Mouse (Mus musculus) CH12.LX (cell line): ENCODE data around the gene Trabd2b. TPM values are rescaled to one million over a fixed set of nuclear protein-coding genes. Genes with fewer than 3 reads are reported as not detected.

ENCODE experiments used
- DNase-seq: peaks from one replicate; pipeline ENCODE4 v3.0.0-alpha.2; 2013; ENCODE audit errors: extremely low read depth
- H3K27ac ChIP-seq: 2 replicates; pipeline ENCODE4 v1.5.1; 2012; ENCODE audit warnings: low read depth, mild to moderate bottlenecking, control low read depth, moderate library complexity; ENCODE audit not compliant: insufficient read depth
- H3K27me3 ChIP-seq: replicated peaks from 2 replicates; pipeline ENCODE3; 2012; ENCODE audit warnings: inconsistent platforms
- H3K36me3 ChIP-seq, 2 experiments: replicated peaks in 1 of 2; 2 replicates each; pipeline versions ENCODE3 to v1.6.1; 2012; ENCODE audit warnings: inconsistent platforms in 1 of 2, low read length in 1 of 2, mild to moderate bottlenecking in 1 of 2, mixed read lengths in 1 of 2, moderate library complexity in 1 of 2; ENCODE audit not compliant: control insufficient read depth in 1 of 2, insufficient read depth in 1 of 2
- H3K4me1 ChIP-seq, 2 experiments: 2 replicates each; pipeline ENCODE4 v1.6.1; 2012; ENCODE audit warnings: inconsistent platforms in 1 of 2, moderate library complexity in 1 of 2; ENCODE audit not compliant: insufficient read depth in 2 of 2, control insufficient read depth in 1 of 2
- H3K4me2 ChIP-seq: 2 replicates; pipeline ENCODE4 v1.6.1; 2012; ENCODE audit warnings: low read depth, mild to moderate bottlenecking, control low read depth; ENCODE audit not compliant: poor library complexity, insufficient read depth, severe bottlenecking
- H3K4me3 ChIP-seq, 3 experiments: fragments of 150-350 bp in 1 of 3; sonication (generic) in 1 of 3; replicated peaks in 1 of 3; 2 replicates each; pipeline versions ENCODE3 to v1.5.1; 2011 to 2012; ENCODE audit warnings: low read depth in 2 of 3, low read length in 2 of 3, mild to moderate bottlenecking in 2 of 3, moderate library complexity in 2 of 3, control low read depth in 1 of 3, improper control_type of control experiment in 1 of 3, inconsistent platforms in 1 of 3, mixed read lengths in 1 of 3; ENCODE audit not compliant: poor library complexity in 1 of 3
- H3K79me2 ChIP-seq: replicated peaks from 2 replicates; pipeline ENCODE4 v1.6.1; 2012; ENCODE audit warnings: mild to moderate bottlenecking, moderate library complexity; ENCODE audit not compliant: control insufficient read depth, poor library complexity, insufficient read depth, severe bottlenecking; ENCODE audit errors: extremely low read depth
- H3K9ac ChIP-seq: 2 replicates; pipeline ENCODE4 v1.6.1; 2012; ENCODE audit warnings: low read depth, mild to moderate bottlenecking, control low read depth, moderate library complexity; ENCODE audit not compliant: insufficient read depth
- H3K9me3 ChIP-seq: replicated peaks from 2 replicates; pipeline ENCODE3; 2012; ENCODE audit warnings: low read length, inconsistent platforms, mixed read lengths
- CHD2 ChIP-seq: IDR thresholded peaks from 2 replicates; pipeline ENCODE4 v1.6.1; 2011; ENCODE audit warnings: low read length, improper control_type of control experiment
- ELF1 ChIP-seq: IDR thresholded peaks from 2 replicates; pipeline ENCODE4 v1.6.1; 2014; ENCODE audit warnings: low read depth, mild to moderate bottlenecking, inconsistent platforms, low read length, improper control_type of control experiment
- EP300 ChIP-seq: IDR thresholded peaks from 2 replicates; pipeline ENCODE4 v1.6.1; 2011; ENCODE audit warnings: low read length, improper control_type of control experiment
- IRF4 ChIP-seq: IDR thresholded peaks from 2 replicates; pipeline ENCODE4 v1.6.1; 2014; ENCODE audit warnings: low read depth, mild to moderate bottlenecking, inconsistent platforms, low read length, improper control_type of control experiment
- JUND ChIP-seq: conservative IDR thresholded peaks from 2 replicates; pipeline ENCODE4 v1.6.1; 2011; ENCODE audit warnings: low read depth, low read length, improper control_type of control experiment
- MAX ChIP-seq: IDR thresholded peaks from 2 replicates; pipeline ENCODE4 v1.6.1; 2011; ENCODE audit warnings: low read length, improper control_type of control experiment
- MAZ ChIP-seq: IDR thresholded peaks from 2 replicates; pipeline ENCODE4 v1.6.1; 2012; ENCODE audit warnings: low read depth, mild to moderate bottlenecking, inconsistent platforms, low read length, improper control_type of control experiment, moderate library complexity
- NELFE ChIP-seq: IDR thresholded peaks from 2 replicates; pipeline ENCODE4 v1.6.1; 2011; ENCODE audit warnings: low read depth, low read length, improper control_type of control experiment
- NRF1 ChIP-seq: IDR thresholded peaks from 2 replicates; pipeline ENCODE4 v1.6.1; 2014; ENCODE audit warnings: low read depth, mild to moderate bottlenecking, inconsistent platforms, low read length, improper control_type of control experiment, moderate library complexity
- PAX5 ChIP-seq: IDR thresholded peaks from 2 replicates; pipeline ENCODE4 v1.6.1; 2012; ENCODE audit warnings: low read length, inconsistent platforms, mixed read lengths
- POLR2A ChIP-seq: IDR thresholded peaks from 2 replicates; pipeline ENCODE4 v1.6.1; 2011; ENCODE audit warnings: low read depth, mild to moderate bottlenecking, improper control_type of control experiment, low read length
- SIN3A ChIP-seq: IDR thresholded peaks from 2 replicates; pipeline ENCODE4 v1.6.1; 2012; ENCODE audit warnings: low read length, improper control_type of control experiment, inconsistent platforms
- SMC3 ChIP-seq: IDR thresholded peaks from 2 replicates; pipeline ENCODE4 v1.6.1; 2011; ENCODE audit warnings: low read depth, low read length, improper control_type of control experiment
- UBTF ChIP-seq: IDR thresholded peaks from 2 replicates; pipeline ENCODE4 v1.6.1; 2012; ENCODE audit warnings: low read depth, mild to moderate bottlenecking, inconsistent platforms, low read length, improper control_type of control experiment, moderate library complexity
- USF1 ChIP-seq: IDR thresholded peaks from 2 replicates; pipeline ENCODE4 v1.6.1; 2014; ENCODE audit warnings: low read depth, mild to moderate bottlenecking, inconsistent platforms, low read length, improper control_type of control experiment
- ZMIZ1 ChIP-seq: IDR thresholded peaks from 2 replicates; pipeline ENCODE4 v1.6.1; 2012; ENCODE audit warnings: low read depth, mild to moderate bottlenecking, inconsistent platforms, low read length, improper control_type of control experiment
- ZNF384 ChIP-seq: IDR thresholded peaks from 2 replicates; pipeline ENCODE4 v1.6.1; 2012; ENCODE audit warnings: low read depth, low read length, improper control_type of control experiment, inconsistent platforms
- dilution Hi-C: fragments of 300-500 bp; cut with MboI; formaldehyde crosslinking; loops from 2 replicates; pipeline ENCODE4 v1.14.3; 2020; ENCODE audit warnings: low sequenced_read_pairs; ENCODE audit not compliant: extremely low pct_unique_long_range_greater_than_20kb, extremely low pct_ligation_motif_present
- in situ Hi-C: fragments of 300-500 bp; cut with MboI; formaldehyde crosslinking; loops from 3 replicates; pipeline ENCODE4 v1.14.3; 2019; ENCODE audit warnings: low sequenced_read_pairs, low pct_ligation_motif_present, low pct_unique_long_range_greater_than_20kb, mixed read lengths
- polyA plus RNA-seq: library from polyadenylated mRNA; unstranded; fragments of >175 nt; gene quantifications from 2 replicates; pipeline ENCODE4 v1.2.1, GENCODE M21; 2012; ENCODE audit warnings: low read depth; ENCODE audit not compliant: insufficient read length
- total RNA-seq, 2 experiments: library from RNA; depleted of rRNA; stranded (reverse); fragments of 300-350 nt in 1 of 2; fragments of >200 nt in 1 of 2; gene quantifications; 2 replicates each; pipeline ENCODE4 v1.2.3; 2012 to 2014

The Trabd2b gene
- total and polyA plus RNA-seq, 3 experiments = not detected

- H3K36me3 ChIP-seq = no peaks in the 10 kb centered on the region
- dilution Hi-C loops = no loop called here
- no peak overlapping the region for H3K27ac ChIP-seq
- H3K79me2 ChIP-seq = no peaks in the 10 kb centered on the region
- no peak overlapping the region for H3K4me3 ChIP-seq
- TF ChIP-seq SIN3A (no peak), JUND (no peak), MAZ (no peak), MAX (no peak), ZMIZ1 (no peak)
- TF ChIP-seq, all 38 proteins: peak for 0
- Histone ChIP-seq H3K4me1 (no peaks in the 10 kb centered on the region), H3K27me3 (peaks cover 69% of the 10 kb centered on the region), H3K9me3 (no peaks in the 10 kb centered on the region), H3K9ac (no peak overlapping the region), H3K4me2 (no peak overlapping the region)
- in situ Hi-C loops = no loop called here
- DNase-seq = no peak
These were observed 54.6 kb downstream of the Trabd2b start for GRCm38 (mm10) chr4:114461093-114461492.

- in situ Hi-C loops (no loop called here), dilution Hi-C loops (no loop called here)
- no peak for TF ChIP-seq USF1
- no peak for TF ChIP-seq IRF4
- TF ChIP-seq ZNF384 = no peak
- no peak for TF ChIP-seq ZMIZ1
- no peak for TF ChIP-seq SMC3
- TF ChIP-seq PAX5 = no peak
- no peak for TF ChIP-seq POLR2A
- no peak for TF ChIP-seq SIN3A
- TF ChIP-seq EP300 = no peak
- no peak for TF ChIP-seq NRF1
- no peak for TF ChIP-seq CHD2
- TF ChIP-seq ELF1 = no peak
- no peak for TF ChIP-seq UBTF
- TF ChIP-seq NELFE = no peak
These were observed 59.1 kb downstream of the Trabd2b start for GRCm38 (mm10) chr4:114465641-114466040.

More at GRCm38 (mm10) chr4:114465641-114466040, 59.1 kb downstream of the Trabd2b start:
- Histone ChIP-seq H3K27me3 (peaks cover 70% of the 10 kb centered on the region), H3K4me3 (no peak overlapping the region), H3K9ac (no peak overlapping the region), H3K4me2 (no peak overlapping the region), H3K36me3 (no peaks in the 10 kb centered on the region), H3K27ac (no peak overlapping the region), H3K9me3 (no peaks in the 10 kb centered on the region), H3K4me1 (no peaks in the 10 kb centered on the region), H3K79me2 (no peaks in the 10 kb centered on the region)
- no peak for DNase-seq
